Mouse (Mus musculus) retina, postnatal 1 day (tissue): ENCODE measurements at regions not wholly inside any gene's neighbourhood (a gene's known extent, or its start where the extent isn't known, plus 50 kb on each side); places are given as distances from the start of the nearest gene placed in this dataset.

ENCODE experiments used
- DNase-seq: peaks from one replicate; pipeline ENCODE4 v3.0.0-alpha.2; 2012

DNA sequence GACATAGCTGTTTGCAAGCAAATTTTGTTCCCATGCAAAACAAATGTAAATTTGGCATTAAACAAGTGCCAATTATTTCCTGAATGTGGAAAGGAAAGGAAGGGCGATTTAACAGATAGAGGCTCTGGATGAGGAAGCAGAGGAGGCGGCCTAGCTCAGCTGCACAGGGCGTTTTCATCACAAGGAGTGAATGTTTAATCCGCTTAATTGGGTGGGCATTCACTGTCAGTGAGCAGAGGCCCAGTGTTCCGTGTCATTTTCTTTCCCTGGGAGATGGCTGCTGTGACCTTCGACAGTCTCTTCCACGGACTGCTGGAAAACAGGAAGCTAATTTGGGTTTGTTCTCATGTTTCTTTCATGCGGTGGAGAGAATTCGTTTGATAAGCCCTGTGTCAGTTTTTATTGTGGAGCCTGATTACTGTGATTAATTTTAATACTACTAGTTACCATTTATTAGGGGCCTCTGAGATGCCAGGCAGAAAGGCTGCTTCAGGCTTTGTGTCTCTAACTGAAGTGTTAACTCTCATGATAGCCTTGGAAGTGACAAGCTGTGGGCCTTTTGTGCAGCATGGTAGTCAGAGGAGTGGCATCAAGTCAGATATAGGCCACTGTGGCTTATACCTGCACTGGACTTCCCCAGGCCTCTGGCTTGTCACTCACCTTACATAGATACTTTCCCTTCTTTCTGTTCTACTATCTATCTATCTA is 700.6 kb upstream of the Tmpo start:
- peak; percentile 78 for DNase-seq

DNA sequence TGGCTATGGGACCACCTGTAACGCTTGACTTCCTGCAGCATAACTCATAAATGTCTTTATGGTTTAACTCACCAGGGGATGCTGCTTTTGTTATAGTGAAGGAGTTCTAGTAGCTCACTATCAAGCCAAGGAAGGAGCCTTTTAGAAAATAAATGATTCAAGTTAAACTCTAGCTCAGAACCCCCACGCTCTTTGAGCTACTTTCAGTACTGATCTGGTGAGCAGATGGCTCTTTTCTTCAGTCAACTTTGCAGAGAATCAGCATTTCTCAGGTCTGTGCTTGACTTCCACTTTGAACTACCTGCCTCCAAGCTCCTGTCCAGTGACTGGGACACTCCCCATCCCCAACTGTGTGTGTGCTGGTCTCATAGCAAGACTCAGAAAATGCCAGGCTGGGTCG is 694.3 kb upstream of the Tmpo start:
- DNase-seq: no peak

DNA sequence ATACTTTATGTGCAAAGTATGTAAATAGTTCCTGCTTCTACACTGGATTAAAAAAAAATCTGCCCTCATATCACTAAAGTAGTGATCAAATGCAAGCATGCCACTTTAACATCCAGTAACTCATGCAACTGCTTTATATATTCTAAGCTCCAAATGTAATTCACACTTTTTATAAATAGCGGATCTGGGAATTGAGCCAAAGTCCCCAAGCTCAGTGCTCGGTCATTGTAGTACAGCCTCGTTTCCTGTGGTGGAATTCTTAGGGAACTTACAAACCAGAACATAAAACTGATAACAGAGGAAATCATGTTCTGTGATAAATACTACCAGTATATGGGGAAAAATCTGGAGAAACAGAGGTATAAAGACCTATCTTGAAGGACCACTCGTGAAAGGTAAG is 690.1 kb upstream of the Tmpo start:
- no peak for DNase-seq

DNA sequence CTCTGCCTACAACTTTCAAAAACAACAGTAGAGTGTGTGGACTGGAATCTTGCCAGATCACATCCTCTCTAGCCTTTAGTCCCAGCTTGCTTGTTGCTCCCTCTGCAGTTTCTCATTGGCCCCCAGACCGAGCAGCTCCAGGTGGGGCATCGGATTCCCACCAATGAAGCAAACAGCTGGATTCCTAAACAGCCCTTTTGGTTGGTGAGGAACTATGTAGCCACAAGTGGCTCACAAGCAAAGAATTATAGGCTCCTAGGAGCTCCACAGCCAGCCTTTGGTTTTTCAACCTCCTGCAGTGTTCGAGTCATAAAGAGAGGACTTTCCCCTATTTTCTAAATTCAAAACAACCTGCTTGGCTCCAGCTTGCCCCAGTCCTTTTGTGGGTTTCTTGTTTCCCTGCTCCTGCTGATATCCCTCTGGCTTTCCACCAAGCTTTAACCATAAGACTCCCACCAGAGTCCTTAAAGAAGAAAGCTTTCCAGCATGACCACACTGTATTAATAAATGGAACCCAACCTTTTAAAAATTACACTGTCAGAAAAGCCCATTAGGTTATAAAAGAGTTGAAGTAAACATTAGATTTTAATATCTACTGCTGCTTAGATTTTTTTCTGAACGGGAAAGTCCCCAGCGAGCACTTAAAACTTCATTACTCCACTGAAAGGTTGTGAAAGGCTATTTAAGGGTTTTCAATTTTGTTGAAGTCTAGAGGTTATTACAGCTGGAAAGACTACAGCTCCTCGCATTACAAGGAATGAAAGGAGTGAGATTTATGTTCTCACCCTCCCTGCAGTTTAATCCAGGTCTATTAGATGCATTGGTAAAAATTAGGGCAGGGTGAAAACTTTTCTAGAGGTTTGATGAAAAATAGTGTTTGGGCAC is 677.8 kb upstream of the Tmpo start:
- DNase-seq: no peak

DNA sequence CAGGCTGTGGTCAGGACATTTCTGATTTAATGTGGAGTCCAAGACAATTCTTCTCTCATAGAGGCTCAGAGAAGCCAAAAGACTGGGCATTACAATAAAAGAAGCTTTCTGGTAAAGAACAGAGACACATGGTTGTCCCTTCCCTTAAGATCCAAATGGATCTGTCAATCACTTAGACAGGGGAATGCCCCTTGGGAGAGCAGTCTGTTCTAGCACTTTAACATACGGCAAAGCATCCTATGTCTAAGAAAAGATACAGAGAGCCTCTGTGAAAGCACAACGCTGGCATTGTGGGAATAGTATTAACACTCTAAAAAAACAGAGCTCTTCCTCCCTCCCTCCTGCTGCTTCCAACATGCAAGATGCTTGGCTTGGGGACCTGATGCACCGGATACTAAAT is 646.0 kb upstream of the Tmpo start:
- no peak for DNase-seq

DNA sequence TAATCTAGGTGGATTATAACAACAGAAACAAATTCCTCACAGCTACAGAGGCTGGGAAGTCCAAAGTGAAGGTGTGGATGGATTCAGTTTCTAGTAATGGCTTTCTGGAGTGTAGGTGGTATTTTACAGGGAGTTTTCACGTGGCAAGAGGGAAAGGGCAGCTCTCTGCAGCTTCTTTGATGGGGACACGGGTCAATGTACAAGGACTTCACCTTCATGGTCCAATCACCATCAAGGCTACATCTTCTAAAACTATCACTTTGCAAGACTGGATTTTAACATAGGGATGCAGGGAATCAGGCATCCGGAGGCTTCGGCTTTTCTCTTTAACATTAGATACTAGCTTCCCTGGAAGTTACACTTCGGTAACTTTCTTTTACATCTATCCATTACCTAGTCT is 642.4 kb upstream of the Tmpo start:
- DNase-seq: no peak

DNA sequence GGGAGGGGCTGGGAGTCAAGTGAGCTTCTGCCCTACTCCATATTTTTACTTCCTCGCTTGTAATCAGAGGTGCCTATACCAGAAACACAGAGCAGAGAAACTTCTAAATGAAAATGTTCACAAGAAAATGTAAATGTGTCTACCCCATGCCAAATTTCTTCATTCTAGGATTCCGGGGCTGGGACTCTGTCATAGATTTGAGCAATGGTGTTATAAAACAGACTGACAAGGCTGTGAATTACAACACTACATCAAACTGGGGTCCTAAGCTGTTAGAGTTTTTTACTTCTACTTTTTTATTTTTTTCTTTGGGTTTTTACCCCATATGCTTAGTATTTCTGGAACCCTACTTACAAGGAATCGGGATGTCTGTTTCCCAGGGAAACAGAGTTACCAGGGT is 623.8 kb upstream of the Tmpo start:
- DNase-seq: no peak
